Mouse (Mus musculus) small intestine, adult 2 months (tissue): Measurements from ENCODE around the gene Rsrp1.

Source experiments
- CTCF ChIP-seq: fragments of 200-500 bp; IDR thresholded peaks from 2 replicates; pipeline ENCODE4 v1.5.1; 2012; ENCODE audit warnings: low read depth, mild to moderate bottlenecking, control low read depth, inconsistent platforms, low read length, moderate library complexity, mixed read lengths; ENCODE audit not compliant: insufficient replicate concordance, insufficient read length; ENCODE audit errors: extremely low read depth
- POLR2A ChIP-seq: fragments of 200-500 bp; IDR thresholded peaks from 2 replicates; pipeline ENCODE4 v1.6.1; 2012; ENCODE audit warnings: low read depth, mild to moderate bottlenecking, control low read depth, inconsistent platforms, low read length, moderate library complexity

GRCm38 (mm10) chr4:134968605-134968976 is 45.2 kb downstream of the Rsrp1 start:
- TF ChIP-seq CTCF (no peak), POLR2A (no peak)
